Mouse (Mus musculus): Measurements from ENCODE around the gene Zfp341.

The Zfp341 gene

GRCm38 (mm10) chr2:154613118-154614115 is at the start of gene Zfp341, which contains the start of gene 4930519P11Rik:
Gene Zfp341, plus strand, starts transcription at chr2:154613297.
Gene 4930519P11Rik, minus strand, starts transcription at chr2:154613437.
- DNase-seq, result peak; percentile 95

GRCm38 (mm10) chr2:154563612-154564170 is 49.4 kb upstream of the Zfp341 start:
- peak; percentile 56 for DNase-seq

- no peak for DNase-seq
These were observed 47.5 kb upstream of the Zfp341 start for GRCm38 (mm10) chr2:154565562-154565961.

GRCm38 (mm10) chr2:154566641-154567040 is 46.5 kb upstream of the Zfp341 start:
- peak; percentile 43 for DNase-seq

- no peak for DNase-seq
These were observed 45.3 kb upstream of the Zfp341 start for GRCm38 (mm10) chr2:154567766-154568165.

- DNase-seq, result peak; percentile 59
These were observed 44.6 kb upstream of the Zfp341 start for GRCm38 (mm10) chr2:154568329-154569070.

GRCm38 (mm10) chr2:154569071-154569748 is 43.9 kb upstream of the Zfp341 start:
- peak; percentile 83 for DNase-seq

- peak; percentile 98 for DNase-seq
These were observed 43.2 kb upstream of the Zfp341 start, which contains the start of gene E2f1 for GRCm38 (mm10) chr2:154569836-154570286. Gene E2f1, minus strand, starts transcription at chr2:154569892.

GRCm38 (mm10) chr2:154570666-154571065 is 42.4 kb upstream of the Zfp341 start:
- DNase-seq, result no peak

GRCm38 (mm10) chr2:154571266-154571665 is 41.8 kb upstream of the Zfp341 start:
- DNase-seq, result no peak

- no peak for DNase-seq
These were observed 41.1 kb upstream of the Zfp341 start for GRCm38 (mm10) chr2:154571976-154572375.

- DNase-seq, result no peak
These were observed 40.1 kb upstream of the Zfp341 start for GRCm38 (mm10) chr2:154572996-154573395.

GRCm38 (mm10) chr2:154574271-154574670 is 38.8 kb upstream of the Zfp341 start:
- DNase-seq, result no peak

- DNase-seq, result no peak
These were observed 36.0 kb upstream of the Zfp341 start for GRCm38 (mm10) chr2:154576876-154577743.

- DNase-seq, result no peak
These were observed 35.4 kb upstream of the Zfp341 start for GRCm38 (mm10) chr2:154577744-154578067.

GRCm38 (mm10) chr2:154580586-154580985 is 32.5 kb upstream of the Zfp341 start:
- DNase-seq, result no peak

- DNase-seq, result no peak
These were observed 31.7 kb upstream of the Zfp341 start for GRCm38 (mm10) chr2:154581421-154581820.

- DNase-seq, result no peak
These were observed 28.9 kb upstream of the Zfp341 start for GRCm38 (mm10) chr2:154583906-154584872.

GRCm38 (mm10) chr2:154584931-154585601 is 28.0 kb upstream of the Zfp341 start:
- DNase-seq, result no peak

- peak; percentile 66 for DNase-seq
These were observed 26.7 kb upstream of the Zfp341 start for GRCm38 (mm10) chr2:154586405-154586804.
